In genomic region chr17:31267603-31268002, GRCm38 (mm10) we compare ENCODE assay signal across 28 mouse cellular contexts. TPM values are rescaled to one million over a fixed set of nuclear protein-coding genes. Genes with fewer than 3 reads are reported as not detected.
"Had no signal": no experiment of that assay in that cellular context is flagged by ENCODE, and none has a peak within 500 bp of the region (broad histone marks: within the 10 kb centered on the region; RNA-seq: fewer than 3 reads in every experiment).

No protein-coding gene starts in this region.

- H3K36me3 ChIP-seq: heart, embryonic 13.5 days; heart, embryonic 15.5 days; hindbrain, embryonic 13.5 days; hindbrain, embryonic 15.5 days; kidney, embryonic 15.5 days; limb, embryonic 10.5 days; limb, embryonic 12.5 days; liver, embryonic 13.5 days; liver, embryonic 15.5 days had no signal

- H3K27me3 ChIP-seq: heart, embryonic 13.5 days; heart, embryonic 15.5 days; kidney, embryonic 15.5 days; limb, embryonic 12.5 days; liver, embryonic 13.5 days; liver, embryonic 15.5 days had no signal

- H3K9ac ChIP-seq: heart, embryonic 13.5 days; heart, embryonic 15.5 days; hindbrain, embryonic 13.5 days; hindbrain, embryonic 15.5 days; kidney, embryonic 15.5 days; limb, embryonic 12.5 days; liver, embryonic 13.5 days; liver, embryonic 15.5 days had no signal

- H3K4me3 ChIP-seq: heart, embryonic 13.5 days; heart, embryonic 15.5 days; hindbrain, embryonic 13.5 days; hindbrain, embryonic 15.5 days; kidney, embryonic 15.5 days; limb, embryonic 10.5 days; limb, embryonic 12.5 days; liver, embryonic 13.5 days; liver, embryonic 15.5 days had no signal

- H3K4me1 ChIP-seq: heart, embryonic 15.5 days; hindbrain, embryonic 13.5 days had no signal

- DNase-seq: gastrocnemius, postnatal 14 days; gastrocnemius, postnatal 36 days; heart, adult 18-20 months; heart, postnatal 14 days; heart, postnatal 36 days; kidney, adult 11 months; kidney, adult 2 months; kidney, adult 9 months; kidney, postnatal 14 days; kidney, postnatal 36 days; layer of hippocampus, adult 9-11 months; liver; liver, embryonic 13.5 days had no signal

- H3K9me3 ChIP-seq: heart, embryonic 13.5 days; heart, embryonic 15.5 days; hindbrain, embryonic 13.5 days; hindbrain, embryonic 15.5 days; kidney, embryonic 15.5 days; limb, embryonic 10.5 days; limb, embryonic 12.5 days; liver, embryonic 13.5 days; liver, embryonic 15.5 days had no signal

- H3K27ac ChIP-seq: heart, embryonic 13.5 days; heart, embryonic 15.5 days; hindbrain, embryonic 13.5 days; hindbrain, embryonic 15.5 days; hindbrain, postnatal 0 days; kidney, embryonic 15.5 days; kidney, postnatal 0 days; limb, embryonic 10.5 days; limb, embryonic 12.5 days; liver, embryonic 13.5 days; liver, embryonic 15.5 days had no signal

RNA-seq across cellular contexts. Expression of gene Ubash3a, which starts 59.9 kb away (rescaled TPM):
- total RNA-seq: gastrocnemius, adult 18-20 months; gastrocnemius, adult 8-10 months; gastrocnemius, postnatal 14 days; heart, postnatal 36 days; left cerebral cortex, adult 8-10 months; left cerebral cortex, postnatal 10 days; left cerebral cortex, postnatal 36 days had no signal
- polyA plus RNA-seq: hindbrain, embryonic 15.5 days; hindbrain, postnatal 0 days had no signal
